Mouse (Mus musculus) fibroblast of lung, adult 2 months (primary cell): ENCODE measurements around the gene Bok.

Source experiments
- DNase-seq: peaks from one replicate; pipeline ENCODE4 v3.0.0-alpha.2; 2011; ENCODE audit warnings: low read depth

The Bok gene

GRCm38 (mm10) chr1:93689901-93690496, 4.5 kb downstream of the Bok start:
- no peak for DNase-seq

GRCm38 (mm10) chr1:93691106-93691505, 5.6 kb downstream of the Bok start:
- no peak for DNase-seq

GRCm38 (mm10) chr1:93691786-93692357, 6.4 kb downstream of the Bok start:
- DNase-seq: no peak

- DNase-seq: no peak
These were observed 7.3 kb downstream of the Bok start for GRCm38 (mm10) chr1:93692773-93693172.

- DNase-seq: no peak
These were observed 8.0 kb downstream of the Bok start for GRCm38 (mm10) chr1:93693502-93693901.

- no peak for DNase-seq
These were observed 8.5 kb downstream of the Bok start for GRCm38 (mm10) chr1:93693943-93694342.

GRCm38 (mm10) chr1:93694966-93695365, 9.5 kb downstream of the Bok start:
- no peak for DNase-seq

- no peak for DNase-seq
These were observed 11.9 kb downstream of the Bok start for GRCm38 (mm10) chr1:93697317-93697716.

GRCm38 (mm10) chr1:93699159-93699558, 13.7 kb downstream of the Bok start:
- no peak for DNase-seq

- no peak for DNase-seq
These were observed 16.6 kb downstream of the Bok start for GRCm38 (mm10) chr1:93702106-93702505.

GRCm38 (mm10) chr1:93703472-93704048, 18.1 kb downstream of the Bok start:
- DNase-seq: no peak

- no peak for DNase-seq
These were observed 18.9 kb downstream of the Bok start for GRCm38 (mm10) chr1:93704341-93704740.

- no peak for DNase-seq
These were observed 19.9 kb downstream of the Bok start for GRCm38 (mm10) chr1:93705389-93705788.

GRCm38 (mm10) chr1:93716166-93716565, 30.7 kb downstream of the Bok start:
- DNase-seq: no peak

GRCm38 (mm10) chr1:93721557-93721956, 36.1 kb downstream of the Bok start:
- DNase-seq: no peak

GRCm38 (mm10) chr1:93724623-93725022, 39.2 kb downstream of the Bok start:
- DNase-seq: no peak

GRCm38 (mm10) chr1:93725665-93726064, 40.2 kb downstream of the Bok start:
- DNase-seq: no peak

- peak; percentile 40 for DNase-seq
These were observed 40.7 kb downstream of the Bok start for GRCm38 (mm10) chr1:93726116-93726515.

- peak; percentile 10 for DNase-seq
These were observed 41.5 kb downstream of the Bok start for GRCm38 (mm10) chr1:93726974-93727373.

GRCm38 (mm10) chr1:93731103-93731502, 45.6 kb downstream of the Bok start:
- DNase-seq: no peak

- no peak for DNase-seq
These were observed 46.4 kb downstream of the Bok start for GRCm38 (mm10) chr1:93731880-93732281.

GRCm38 (mm10) chr1:93735859-93736258, 50.4 kb downstream of the Bok start:
- no peak for DNase-seq

- DNase-seq: no peak
These were observed 52.3 kb downstream of the Bok start for GRCm38 (mm10) chr1:93737711-93738110.

- DNase-seq: no peak
These were observed 55.2 kb downstream of the Bok start for GRCm38 (mm10) chr1:93740671-93741070.
